Mouse (Mus musculus): ENCODE results near the gene Pycr1. TPM values are rescaled to one million over a fixed set of nuclear protein-coding genes. Genes with fewer than 3 reads are reported as not detected.
"Not testable (repeated sequence)": the region's sequence is repeated elsewhere in the genome, so short reads cannot be mapped to it uniquely, and the experiment has no call there.

Gene Pycr1
- 1 to 10 TPM; 1.6 to 2.3 TPM for total RNA-seq (2021)

DNA sequence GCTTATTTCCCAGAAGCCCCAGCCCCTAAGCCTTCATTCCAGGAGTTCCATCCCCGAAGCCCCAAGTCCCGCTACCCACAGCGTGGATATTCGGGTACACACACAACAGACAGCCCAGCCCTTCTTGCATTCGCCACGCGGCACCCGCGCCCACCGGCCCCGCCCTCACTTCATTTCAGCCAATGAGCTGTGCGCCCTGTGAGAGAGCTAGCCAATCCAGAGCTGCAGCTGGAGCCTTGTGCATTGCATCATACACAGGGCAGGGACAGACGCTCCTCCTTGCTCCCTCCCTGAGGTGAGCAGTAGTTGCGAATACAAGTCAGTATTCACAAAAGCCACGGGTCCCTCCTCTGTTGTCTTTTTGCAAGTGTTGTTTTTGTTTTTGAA lies at the start of gene Pycr1:
Pycr1 (minus strand) TSS at position 169 of the 387 bp plus-strand sequence.
- intact Hi-C loops (cut with DNase I) = no loop called here

DNA sequence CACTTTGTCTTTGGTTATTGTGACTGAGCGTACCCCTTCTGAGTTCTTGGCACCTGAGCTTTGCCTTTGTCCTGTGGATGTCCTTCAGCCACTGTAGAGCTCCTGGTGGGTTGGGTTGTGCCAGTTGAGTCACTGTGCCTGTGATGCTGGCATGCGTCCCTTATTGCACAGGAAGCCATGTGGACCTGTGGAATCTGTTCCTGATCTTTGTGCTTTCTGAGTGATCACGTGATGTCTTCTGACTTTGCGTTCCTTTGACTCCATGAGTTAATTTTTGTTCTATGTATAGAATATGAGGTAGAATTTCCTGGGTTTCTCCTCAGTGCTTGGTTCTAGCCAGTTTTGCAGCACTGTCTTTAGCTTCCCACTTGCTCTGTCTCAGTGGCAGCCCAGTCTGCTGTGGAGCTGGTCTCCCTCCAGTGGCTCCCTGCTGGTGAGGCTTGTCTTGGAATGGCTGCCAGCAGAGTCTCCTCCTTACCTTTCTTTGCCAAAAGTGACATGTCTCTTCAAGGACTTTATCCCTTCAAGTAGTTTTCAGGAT lies 49.0 kb upstream of the Pycr1 start:
- DNase-seq (ENCODE audit: low spot score) = no peak

More for the DNA sequence above, at the start of gene Pycr1:
- DNase-seq (ENCODE audit: low spot score) = peak; percentile 92

DNA sequence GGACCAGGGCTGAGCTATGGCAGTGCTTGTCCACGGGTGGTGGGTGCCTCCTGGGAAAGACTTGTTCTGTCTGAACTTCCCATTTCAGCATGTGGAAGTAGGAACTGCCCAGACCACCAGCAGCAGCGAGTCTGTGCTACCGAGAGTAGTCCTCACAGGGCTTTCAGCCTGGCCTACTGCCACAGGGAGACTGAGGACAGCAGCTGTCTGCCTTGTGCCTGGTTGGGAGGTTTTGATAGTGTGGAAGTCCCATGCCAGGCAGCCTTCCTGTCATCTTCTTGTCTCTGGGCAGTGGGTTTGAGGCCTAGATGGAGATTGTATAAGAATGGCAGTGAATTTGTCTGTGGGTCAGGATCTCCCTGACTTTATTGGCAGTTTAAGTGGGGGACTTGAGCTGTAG lies 45.8 kb upstream of the Pycr1 start:
- intact Hi-C loops (cut with DNase I) = no loop called here
- DNase-seq (ENCODE audit: low spot score) = no peak

More for the DNA sequence above, 49.0 kb upstream of the Pycr1 start:
- intact Hi-C loops (cut with DNase I) = no loop called here

DNA sequence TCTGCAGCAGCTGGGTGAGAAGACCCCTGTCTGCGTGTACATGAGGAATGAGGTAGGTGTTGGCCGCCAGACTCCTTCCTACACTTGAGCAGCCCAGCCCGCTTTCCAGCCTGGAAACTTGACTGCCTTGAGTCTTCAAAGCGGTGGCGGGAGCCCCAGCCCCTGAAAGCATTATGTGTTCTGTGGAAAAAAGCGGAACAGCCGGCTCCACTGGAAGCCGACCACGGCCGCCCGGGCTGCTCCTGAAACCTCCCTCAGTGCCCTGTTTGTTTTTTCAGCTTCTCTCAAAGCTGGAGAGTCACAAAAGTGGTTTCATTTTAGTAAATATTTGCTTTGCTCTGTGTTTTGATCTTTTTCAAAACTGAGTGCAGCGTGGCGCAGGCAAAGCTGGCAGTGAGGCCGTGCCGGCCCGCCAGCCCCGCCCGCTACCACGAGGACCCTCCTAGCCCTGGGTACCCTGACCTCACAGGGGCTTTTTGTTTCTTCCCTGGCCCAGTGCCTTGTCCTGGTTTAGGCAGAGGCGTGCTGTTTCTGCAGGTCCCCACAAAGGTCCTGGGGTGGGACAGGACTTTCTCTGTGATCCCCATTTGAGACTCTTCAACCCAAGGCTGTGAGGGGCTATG lies 43.2 kb upstream of the Pycr1 start:
- no peak for DNase-seq (ENCODE audit: low spot score)
- intact Hi-C loops (cut with DNase I) = no loop called here

DNA sequence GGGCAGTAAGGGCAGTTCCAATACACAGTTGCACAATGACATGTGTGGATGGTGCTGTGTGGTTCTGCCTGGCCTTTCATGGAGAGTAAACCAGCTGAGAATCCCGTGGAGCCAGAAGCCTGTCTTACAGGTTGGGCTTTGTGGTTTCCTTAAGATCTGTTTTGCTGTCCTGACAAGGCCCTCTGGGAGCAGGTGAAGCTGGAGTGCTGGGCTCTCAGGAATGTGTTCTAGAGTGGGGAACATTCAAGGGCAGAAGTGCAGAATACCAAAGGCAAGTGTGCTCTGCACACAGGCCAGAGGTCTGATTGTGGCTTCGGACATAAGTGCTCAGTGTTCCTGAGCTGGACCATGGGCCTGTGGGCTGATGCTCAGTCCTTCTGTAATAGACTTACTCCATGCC lies 41.1 kb upstream of the Pycr1 start:
- no peak for DNase-seq (ENCODE audit: low spot score)
- intact Hi-C loops (cut with DNase I) = no loop called here

DNA sequence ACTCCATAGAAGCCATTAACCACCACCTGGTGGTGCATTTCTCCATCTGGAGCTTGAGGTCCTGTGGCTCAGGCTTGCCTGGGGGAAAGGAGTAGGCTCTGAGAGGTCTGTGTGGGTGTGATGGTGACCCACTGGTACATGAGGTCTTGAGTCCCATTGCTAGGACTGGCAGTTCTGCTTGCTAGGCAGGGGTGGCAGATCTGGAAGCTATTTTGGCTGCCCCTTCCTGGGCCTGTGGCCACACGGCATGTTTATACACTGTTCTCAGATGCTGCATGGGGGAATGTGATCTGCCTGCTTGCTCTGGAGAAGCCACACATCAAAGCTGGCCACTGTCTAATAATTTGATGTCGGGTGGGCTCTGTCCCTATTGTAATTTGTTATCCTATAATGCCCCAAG lies 40.5 kb upstream of the Pycr1 start:
- intact Hi-C loops (cut with DNase I) = no loop called here
- DNase-seq (ENCODE audit: low spot score) = no peak

DNA sequence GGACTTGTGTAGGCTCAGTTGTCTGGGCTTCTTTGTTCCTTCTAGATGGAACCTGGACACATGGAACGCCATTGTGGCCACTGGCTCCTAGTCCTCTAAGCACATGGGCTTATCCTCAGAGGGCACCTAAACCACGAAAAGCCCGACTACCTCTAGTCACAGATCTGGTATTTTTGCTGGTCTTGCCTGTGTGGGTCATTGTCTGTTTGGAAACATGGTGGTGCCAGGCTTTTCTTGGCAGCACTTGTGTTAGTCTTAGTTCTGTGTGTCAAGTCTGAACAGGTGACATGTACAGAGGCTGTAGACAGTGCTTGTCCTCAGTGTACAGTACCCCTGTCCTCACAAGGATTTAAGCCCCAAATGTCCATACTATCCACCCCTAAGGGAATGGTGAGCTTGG lies 40.0 kb upstream of the Pycr1 start:
- intact Hi-C loops (cut with DNase I) = no loop called here
- DNase-seq (ENCODE audit: low spot score) = no peak

DNA sequence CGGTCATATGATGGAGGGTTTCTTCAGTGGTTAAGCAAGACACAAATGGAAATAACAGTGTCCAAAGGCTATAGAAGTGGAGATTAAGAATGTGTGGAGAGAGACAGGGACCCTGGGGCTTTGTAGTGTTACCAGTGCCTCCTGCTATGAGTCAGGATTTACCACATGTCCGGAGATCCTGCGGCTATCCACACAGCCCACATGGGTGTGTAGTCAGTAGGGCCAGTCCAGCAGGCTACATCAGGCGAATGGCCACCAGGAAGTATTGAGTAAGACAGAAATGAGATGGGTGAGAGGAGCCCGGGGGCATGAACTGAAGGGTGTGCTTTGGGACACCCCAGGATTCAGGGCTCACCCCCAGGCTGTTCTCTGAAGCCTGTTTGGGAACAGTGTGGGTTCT lies 39.1 kb upstream of the Pycr1 start:
- intact Hi-C loops (cut with DNase I) = no loop called here
- no peak for DNase-seq (ENCODE audit: low spot score)

DNA sequence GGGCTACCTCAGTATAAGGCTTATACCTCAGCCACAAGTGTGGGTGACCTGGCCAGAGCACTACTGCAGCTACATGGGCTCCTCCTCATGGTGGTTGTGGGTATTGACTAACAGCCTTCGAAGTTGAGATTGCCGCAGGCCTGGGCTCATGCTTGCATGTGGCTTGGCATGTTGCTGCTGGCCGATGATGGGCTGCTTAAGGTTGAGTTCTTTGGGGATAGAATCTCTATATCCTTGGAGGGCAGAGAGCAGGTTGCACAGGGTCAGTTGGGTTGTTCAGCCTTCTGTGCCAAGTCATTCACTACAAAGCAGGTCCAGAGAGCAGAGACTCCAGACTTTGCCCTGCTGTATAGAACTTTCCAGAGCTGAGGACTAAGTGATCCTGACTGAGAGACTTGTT lies 36.3 kb upstream of the Pycr1 start:
- intact Hi-C loops (cut with DNase I) = no loop called here
- no peak for DNase-seq (ENCODE audit: low spot score)

DNA sequence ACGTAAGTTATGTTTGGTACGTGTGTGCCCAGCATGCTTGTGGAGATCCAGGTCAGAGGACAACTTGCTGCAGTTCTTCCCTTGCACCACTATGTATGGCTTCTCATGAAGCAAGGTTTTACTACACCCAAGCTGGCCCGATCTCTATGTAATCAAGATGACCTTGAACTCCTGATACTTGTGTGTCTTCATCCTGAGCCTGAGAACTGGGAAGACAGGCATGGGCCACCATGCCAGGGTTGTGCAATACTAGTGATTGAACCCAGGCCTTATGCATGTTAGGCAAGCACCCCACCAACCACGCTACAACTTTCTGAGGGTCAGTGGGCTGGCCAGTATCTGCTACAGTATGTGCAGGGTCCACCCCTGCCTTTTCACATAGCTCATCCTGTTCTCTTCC lies 33.4 kb upstream of the Pycr1 start:
- intact Hi-C loops (cut with DNase I) = no loop called here
- no peak for DNase-seq (ENCODE audit: low spot score)

DNA sequence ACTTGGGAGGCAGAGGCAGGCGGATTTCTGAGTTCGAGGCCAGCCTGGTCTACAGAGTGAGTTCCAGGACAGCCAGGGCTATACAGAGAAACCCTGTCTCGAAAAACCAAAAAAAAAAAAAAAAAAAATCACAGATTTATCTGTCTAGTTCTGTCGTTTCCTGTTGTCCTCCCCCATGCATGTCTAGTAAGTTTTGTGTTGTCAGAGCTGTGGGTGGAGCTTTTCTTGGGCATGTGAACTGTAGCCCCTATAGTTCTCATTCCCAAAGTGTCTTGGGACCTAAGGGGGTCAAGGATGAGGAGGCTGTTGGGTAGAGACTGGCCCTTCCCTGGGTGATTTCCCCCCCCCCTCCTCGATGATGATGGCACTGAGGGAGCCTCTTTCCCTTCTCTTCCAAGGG lies 32.3 kb upstream of the Pycr1 start:
- intact Hi-C loops (cut with DNase I); DNase-seq (ENCODE audit: low spot score): not testable (repeated sequence)

DNA sequence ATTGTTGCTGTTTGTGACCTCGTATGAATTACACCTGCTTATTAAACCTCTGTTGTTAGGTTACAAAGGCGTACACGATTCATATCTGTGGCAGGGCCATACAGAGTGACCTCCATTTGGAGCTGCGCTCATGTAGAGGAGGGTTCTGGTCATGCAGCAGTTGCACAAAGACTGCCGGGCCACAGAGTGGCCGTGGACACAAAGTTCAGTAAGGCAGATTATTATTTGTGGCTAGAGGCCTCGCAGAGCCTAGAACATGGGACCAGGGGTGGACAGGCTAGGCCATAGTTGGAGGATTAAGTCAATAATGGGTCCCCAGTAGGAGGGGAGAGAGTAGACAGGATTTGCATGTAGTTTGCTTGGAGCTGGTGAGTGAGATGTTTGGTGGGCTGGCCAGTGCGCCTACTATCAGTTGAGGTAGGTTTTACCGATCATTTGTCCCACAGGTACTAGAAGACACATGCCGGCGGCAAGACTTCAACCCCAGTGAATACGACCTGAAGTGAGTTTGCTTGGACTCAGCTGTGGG lies 30.1 kb upstream of the Pycr1 start:
- intact Hi-C loops (cut with DNase I) = loop anchor here (5.0 kb wide), 1 partner anchor 46 kb away; the partner anchor contains the start of gene Sirt7
- DNase-seq (ENCODE audit: low spot score) = no peak

DNA sequence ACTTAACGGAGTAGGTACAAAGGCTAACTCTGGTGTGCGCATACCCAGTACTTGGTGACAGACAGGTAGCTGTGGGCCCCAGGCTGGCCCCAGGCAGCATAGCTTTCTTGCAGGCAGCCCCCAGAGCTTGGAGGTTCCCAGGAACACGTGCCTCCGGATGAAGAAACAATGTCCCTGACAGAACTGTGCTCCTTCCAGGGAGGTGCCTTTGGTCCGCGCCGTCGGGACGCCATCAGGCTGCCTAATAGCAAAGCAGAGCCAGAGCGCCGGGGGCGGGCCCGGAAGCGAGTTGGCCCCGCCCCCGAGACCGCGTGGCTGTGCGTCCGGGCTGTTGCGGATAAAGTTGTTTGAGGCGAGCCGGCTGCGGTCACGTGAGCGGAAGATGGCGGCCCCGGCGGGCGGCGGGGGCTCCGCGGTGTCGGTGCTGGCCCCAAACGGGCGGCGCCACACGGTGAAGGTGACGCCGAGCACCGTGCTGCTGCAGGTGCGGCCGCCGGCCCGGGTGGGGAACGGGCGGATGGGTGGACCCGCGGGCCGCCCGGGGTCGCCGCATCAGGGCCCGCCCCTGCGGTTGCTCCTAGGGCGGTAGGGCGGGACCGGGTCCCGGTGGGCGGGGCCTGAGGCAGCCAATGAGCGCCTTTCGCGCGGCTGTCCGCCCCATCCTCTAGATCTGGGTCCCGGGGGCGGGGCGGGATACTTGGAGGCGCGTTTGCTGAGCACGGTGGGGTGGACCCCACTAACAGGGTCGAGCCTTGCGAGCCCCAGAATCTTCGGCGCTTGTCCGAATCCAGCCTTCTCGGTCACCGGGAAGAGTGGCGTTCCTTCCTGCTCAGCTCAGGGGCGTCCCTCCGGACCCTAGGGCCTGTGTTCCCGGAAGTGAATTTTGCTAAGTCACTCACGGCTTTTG lies 29.4 kb upstream of the Pycr1 start, which contains the start of gene Aspscr1:
Aspscr1 (plus strand) TSS at position 287 of the 907 bp plus-strand sequence.
- intact Hi-C loops (cut with DNase I) = loop anchor here (5.0 kb wide), 1 partner anchor 46 kb away; the partner anchor contains the start of gene Sirt7
- peak; percentile 92 for DNase-seq (ENCODE audit: low spot score)

DNA sequence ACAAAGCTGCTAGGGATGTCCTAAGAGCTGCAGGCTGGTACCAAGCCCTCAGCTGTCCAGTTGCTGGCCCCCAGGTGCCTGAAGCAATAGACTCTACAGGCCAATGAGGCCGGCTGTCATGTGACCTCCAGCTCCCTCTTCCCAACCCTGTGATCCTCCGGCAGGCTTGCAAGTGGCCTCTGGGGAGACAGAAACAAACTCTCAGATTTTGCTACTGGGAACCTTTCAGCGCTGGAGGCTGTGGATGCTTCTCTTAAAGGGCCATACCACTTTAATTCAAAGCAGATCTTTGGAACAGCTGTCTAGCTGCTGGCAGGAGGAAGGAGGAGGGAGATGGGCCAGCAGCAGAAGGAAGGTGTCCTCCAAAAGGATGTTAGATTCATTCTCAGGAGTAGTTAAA lies 23.0 kb upstream of the Pycr1 start:
- intact Hi-C loops (cut with DNase I) = no loop called here

DNA sequence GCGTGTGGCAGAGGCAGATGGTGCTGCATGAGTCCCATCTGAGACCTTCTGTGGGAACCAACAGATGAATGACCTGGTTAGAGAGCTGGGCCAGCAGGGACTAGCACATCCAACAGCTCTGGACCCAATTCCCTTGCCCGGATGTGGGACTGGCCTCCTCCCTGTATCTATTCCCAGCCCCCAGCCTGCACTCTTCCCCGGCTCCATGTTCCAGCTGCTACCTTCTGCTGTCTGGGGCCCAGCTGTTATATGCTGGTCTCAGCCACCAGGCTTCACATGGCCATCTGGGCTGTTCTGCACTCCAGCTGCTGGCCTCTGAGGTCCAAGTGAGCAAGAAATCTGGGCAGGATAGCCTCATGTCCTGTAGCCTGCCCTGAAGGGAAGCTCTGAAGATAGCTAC lies 21.8 kb upstream of the Pycr1 start:
- intact Hi-C loops (cut with DNase I) = no loop called here
- peak; percentile 65 for DNase-seq (ENCODE audit: low spot score)

More for the DNA sequence above, 23.0 kb upstream of the Pycr1 start:
- no peak for DNase-seq (ENCODE audit: low spot score)

DNA sequence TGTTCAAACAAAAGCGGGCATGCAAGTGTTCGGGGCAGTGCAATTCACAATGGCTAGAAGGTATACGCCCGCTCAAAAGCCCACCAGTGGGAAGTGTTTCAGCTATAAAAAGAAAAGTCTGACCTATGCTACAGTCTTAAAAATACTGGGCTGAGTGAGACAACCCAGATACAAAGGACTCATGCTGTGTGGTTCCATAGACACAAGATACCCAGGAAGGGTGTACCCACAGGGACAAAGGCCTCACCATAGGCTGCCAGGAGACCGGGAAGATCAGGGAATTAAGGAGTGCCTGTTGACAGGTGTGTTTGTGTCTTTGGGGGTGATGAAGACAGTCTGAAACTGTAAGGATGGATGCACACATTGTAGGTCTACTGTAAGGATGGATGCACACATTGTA lies 20.1 kb upstream of the Pycr1 start:
- intact Hi-C loops (cut with DNase I) = no loop called here
- no peak for DNase-seq (ENCODE audit: low spot score)

DNA sequence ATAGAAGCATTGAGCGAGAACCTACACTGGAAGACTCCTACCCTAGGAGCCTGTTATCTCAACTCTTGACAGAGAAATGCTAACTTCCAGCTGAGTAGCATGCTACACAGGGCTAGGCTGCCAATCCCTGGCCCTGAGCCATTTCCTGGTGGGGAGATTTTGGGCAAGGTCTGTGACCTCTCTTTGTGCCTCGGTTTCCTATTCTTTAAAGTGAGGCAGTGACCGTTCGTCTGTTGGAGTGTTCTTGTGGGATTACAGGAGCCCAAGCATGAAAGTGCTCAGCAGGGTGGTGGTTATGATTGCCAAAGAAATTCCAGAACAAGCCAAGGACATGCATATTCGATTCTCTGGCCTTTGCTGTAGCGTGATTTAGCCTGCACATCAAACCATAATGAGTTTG lies 19.2 kb upstream of the Pycr1 start:
- intact Hi-C loops (cut with DNase I) = no loop called here
- no peak for DNase-seq (ENCODE audit: low spot score)

DNA sequence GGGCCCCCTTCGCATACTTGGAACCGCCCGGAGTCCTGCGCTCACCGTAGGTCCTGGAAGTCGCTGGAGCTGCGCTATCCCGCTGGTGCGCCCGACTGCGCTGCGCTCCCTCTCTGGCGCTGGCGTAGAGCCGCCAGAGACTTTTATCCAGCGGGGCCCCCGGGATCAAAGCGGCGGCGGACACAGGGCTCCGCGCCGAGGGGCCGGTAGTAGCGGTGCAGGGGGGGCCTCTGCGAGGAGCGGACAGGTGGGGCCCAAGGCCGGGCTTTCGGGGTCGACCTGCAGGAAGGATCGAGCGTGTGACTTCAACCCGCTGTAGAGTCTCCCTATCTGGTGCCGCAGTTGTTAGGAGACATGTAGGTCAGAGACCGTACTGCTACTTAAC lies 17.5 kb upstream of the Pycr1 start, which contains the start of gene Notum:
Notum (minus strand) TSS at position 100 of the 385 bp plus-strand sequence.
- DNase-seq (ENCODE audit: low spot score) = no peak
- intact Hi-C loops (cut with DNase I) = no loop called here

DNA sequence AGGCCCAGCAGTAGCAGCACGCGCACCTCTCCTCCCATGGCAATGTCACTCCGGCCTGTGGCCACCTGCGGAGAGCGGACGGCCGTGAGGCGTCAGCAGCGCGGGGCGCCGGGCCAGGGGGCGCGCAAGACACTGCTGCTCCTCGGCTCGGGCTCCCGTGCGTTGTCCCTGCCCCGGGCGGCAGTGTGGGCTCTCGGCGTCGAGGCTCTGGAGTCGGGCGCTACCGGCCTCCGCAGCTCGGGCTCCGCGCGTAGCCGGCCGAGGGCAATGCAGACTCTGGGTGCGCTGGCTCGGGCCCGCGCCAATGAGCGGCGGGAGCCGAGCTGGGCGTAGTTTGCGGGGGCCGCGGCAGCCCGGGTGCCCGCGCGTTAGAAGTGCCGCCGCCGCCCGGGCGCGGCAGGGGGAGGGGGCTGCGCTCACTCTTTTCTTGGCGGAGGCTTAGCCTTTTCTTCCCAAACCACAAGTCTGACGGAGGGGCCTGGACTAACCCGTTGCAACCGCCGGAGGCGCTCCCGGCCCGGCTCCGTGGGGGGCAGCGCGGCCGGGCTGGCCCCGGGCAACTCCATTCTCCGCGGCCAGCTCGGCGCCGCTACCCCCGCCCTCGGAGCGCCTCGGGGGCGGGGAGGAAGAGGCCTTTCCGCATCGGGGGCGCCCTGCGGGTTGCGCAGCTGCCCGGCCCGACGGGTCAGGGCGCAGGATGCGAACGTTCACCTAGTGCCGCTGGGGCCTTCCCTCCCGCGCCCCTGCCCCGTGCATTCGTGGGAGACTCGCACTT lies 16.9 kb upstream of the Pycr1 start:
- intact Hi-C loops (cut with DNase I) = no loop called here
- no peak for DNase-seq (ENCODE audit: low spot score)
